Mouse (Mus musculus) A20 (cell line): ENCODE measurements at regions not wholly inside any gene's neighbourhood (a gene's known extent, or its start where the extent isn't known, plus 50 kb on each side); places are given as distances from the start of the nearest gene placed in this dataset.
"Not testable (repeated sequence)": the region's sequence is repeated elsewhere in the genome, so short reads cannot be mapped to it uniquely, and the experiment has no call there.

Experiments
- DNase-seq: peaks from one replicate; pipeline ENCODE4 v3.0.0-alpha.2; 2011; ENCODE audit warnings: low read depth, low spot score

GRCm38 (mm10) chr10:95773425-95773980, 69.2 kb downstream of the Gm33543 start:
- no peak for DNase-seq

- DNase-seq: no peak
Observed at GRCm38 (mm10) chr10:95772811-95773424, 69.8 kb downstream of the Gm33543 start.

GRCm38 (mm10) chr10:95768974-95769373, 73.8 kb downstream of the Gm33543 start:
- DNase-seq: no peak

GRCm38 (mm10) chr10:95767526-95768161, 75.1 kb downstream of the Gm33543 start:
- DNase-seq: no peak

GRCm38 (mm10) chr10:95764129-95764528, 78.6 kb downstream of the Gm33543 start:
- no peak for DNase-seq

GRCm38 (mm10) chr10:95762632-95763031, 80.1 kb downstream of the Gm33543 start:
- peak; percentile 42 for DNase-seq

- DNase-seq: peak; percentile 75
Observed at GRCm38 (mm10) chr10:95761969-95762368, 80.8 kb downstream of the Gm33543 start.

GRCm38 (mm10) chr10:95760121-95760870, 82.4 kb downstream of the Gm33543 start:
- DNase-seq: no peak

- no peak for DNase-seq
Observed at GRCm38 (mm10) chr10:95758181-95758580, 84.5 kb downstream of the Gm33543 start.

- DNase-seq: peak; percentile 49
Observed at GRCm38 (mm10) chr10:95755429-95755828, 82.2 kb upstream of the Anapc15-ps start.

- peak; percentile 71 for DNase-seq
Observed at GRCm38 (mm10) chr10:95753396-95753905, 80.2 kb upstream of the Anapc15-ps start.

GRCm38 (mm10) chr10:95748360-95748759, 75.1 kb upstream of the Anapc15-ps start:
- no peak for DNase-seq

- DNase-seq: no peak
Observed at GRCm38 (mm10) chr10:95747939-95748338, 74.7 kb upstream of the Anapc15-ps start.

GRCm38 (mm10) chr10:95745834-95746620, 72.8 kb upstream of the Anapc15-ps start:
- DNase-seq: peak; percentile 34

- DNase-seq: no peak
Observed at GRCm38 (mm10) chr10:95745254-95745653, 72.0 kb upstream of the Anapc15-ps start.

- no peak for DNase-seq
Observed at GRCm38 (mm10) chr10:95743627-95744026, 70.4 kb upstream of the Anapc15-ps start.

GRCm38 (mm10) chr10:95739421-95739820, 66.2 kb upstream of the Anapc15-ps start:
- DNase-seq: no peak

GRCm38 (mm10) chr10:95736743-95737142, 63.5 kb upstream of the Anapc15-ps start:
- DNase-seq: not testable (repeated sequence)

GRCm38 (mm10) chr10:95731001-95731400, 57.8 kb upstream of the Anapc15-ps start:
- no peak for DNase-seq

- no peak for DNase-seq
Observed at GRCm38 (mm10) chr10:95729890-95730289, 56.6 kb upstream of the Anapc15-ps start.

- no peak for DNase-seq
Observed at GRCm38 (mm10) chr10:95725910-95726309, 52.7 kb upstream of the Anapc15-ps start.
